Mouse (Mus musculus): ENCODE measurements at regions not wholly inside any gene's neighbourhood (a gene's known extent, or its start where the extent isn't known, plus 50 kb on each side); places are given as distances from the start of the nearest gene placed in this dataset.

- no peak for DNase-seq (ENCODE audit: low spot score)
Measured at GRCm38 (mm10) chr5:41206462-41206861, 501.5 kb downstream of the Rab28 start.

DNA sequence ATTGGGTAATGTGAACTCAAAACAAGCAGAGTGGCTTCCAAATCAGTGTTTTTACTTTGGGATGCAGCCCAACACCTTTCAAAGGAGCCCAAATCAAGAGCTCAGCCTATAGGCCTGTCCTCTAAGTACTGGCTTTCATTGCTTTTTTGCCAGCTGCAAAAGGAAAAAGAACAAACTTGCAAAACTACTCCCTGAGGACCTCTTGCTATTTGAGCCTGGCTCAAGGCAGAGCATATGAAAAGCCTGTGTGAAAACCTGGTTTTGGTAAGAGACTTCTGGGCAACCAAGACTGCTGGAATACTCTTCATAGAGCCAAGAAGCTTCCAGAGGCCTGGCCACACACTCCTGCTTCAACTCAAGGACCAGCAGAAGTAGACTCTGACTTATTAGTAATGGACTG, 503.5 kb downstream of the Rab28 start:
- no peak for DNase-seq (ENCODE audit: low spot score)

DNA sequence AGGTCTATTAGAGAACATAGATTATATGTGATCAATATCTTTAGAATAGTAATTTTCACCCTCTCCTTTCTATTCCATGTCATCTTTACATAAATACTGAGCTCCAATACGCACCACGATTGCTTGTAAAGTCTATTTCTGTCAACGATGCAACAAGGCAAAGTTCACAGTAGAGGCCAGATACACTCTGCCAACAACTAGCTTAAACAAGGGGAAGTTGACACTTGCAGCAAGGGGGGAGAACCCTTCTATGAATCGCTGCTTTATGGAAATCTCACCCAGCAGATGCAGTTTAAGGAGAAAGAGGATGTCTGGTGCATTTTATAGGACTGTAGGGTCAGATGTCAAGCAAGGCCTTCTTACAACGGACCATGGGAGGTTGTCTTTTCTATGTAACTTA, 520.8 kb downstream of the Rab28 start:
- no peak for DNase-seq (ENCODE audit: low spot score)

GRCm38 (mm10) chr5:41177220-41177619, 530.7 kb downstream of the Rab28 start:
- DNase-seq (ENCODE audit: low spot score) = no peak

GRCm38 (mm10) chr5:41165870-41166626, 541.9 kb downstream of the Rab28 start:
- no peak for DNase-seq (ENCODE audit: low spot score)

GRCm38 (mm10) chr5:41125050-41125449, 582.9 kb downstream of the Rab28 start:
- no peak for DNase-seq (ENCODE audit: low spot score)

GRCm38 (mm10) chr5:41117658-41118057, 590.3 kb downstream of the Rab28 start:
- DNase-seq (ENCODE audit: low spot score) = no peak

DNA sequence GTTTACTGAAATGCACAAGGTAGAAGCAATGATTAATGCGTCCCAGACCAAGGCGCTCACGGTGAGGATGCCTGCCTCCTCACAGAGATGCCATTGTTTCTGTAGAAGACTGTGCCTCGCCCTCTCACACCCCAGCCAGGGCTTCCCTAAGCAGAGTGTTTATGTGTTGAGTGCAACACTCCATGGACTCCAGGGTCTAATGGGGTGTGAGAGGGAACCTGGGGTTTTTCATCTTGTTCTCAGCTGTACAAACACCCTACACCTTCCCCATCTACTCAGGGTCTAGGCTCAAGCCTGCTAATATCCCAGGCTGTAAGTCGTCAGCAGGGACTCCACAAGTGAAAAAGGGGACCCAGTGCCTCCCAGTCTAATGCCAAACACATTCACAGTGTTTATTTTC, 620.2 kb downstream of the Rab28 start:
- no peak for DNase-seq (ENCODE audit: low spot score)

- DNase-seq (ENCODE audit: low spot score) = no peak
Measured at GRCm38 (mm10) chr5:41076412-41076811, 631.5 kb downstream of the Rab28 start.

DNA sequence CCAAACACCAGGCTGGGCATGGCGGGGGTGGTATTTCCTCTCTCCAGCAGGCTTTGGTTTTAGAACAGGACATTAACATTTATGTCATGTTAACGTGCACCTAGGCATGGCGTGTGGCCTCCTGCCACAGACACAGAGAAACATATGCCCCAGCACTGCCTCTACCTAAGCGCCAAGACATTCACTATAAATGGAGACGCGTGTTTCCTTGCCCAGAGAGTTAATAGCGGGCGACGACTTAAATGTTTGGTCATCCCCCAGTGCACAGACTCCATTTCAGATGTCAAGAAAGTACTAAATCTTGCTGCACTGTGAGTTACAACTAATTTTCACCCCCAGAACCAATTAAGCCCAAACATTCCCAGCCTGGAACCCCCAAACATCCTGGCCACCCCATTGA, 646.3 kb downstream of the Rab28 start:
- no peak for DNase-seq (ENCODE audit: low spot score)

GRCm38 (mm10) chr5:41061222-41061621, 646.7 kb downstream of the Rab28 start:
- DNase-seq (ENCODE audit: low spot score) = no peak

DNA sequence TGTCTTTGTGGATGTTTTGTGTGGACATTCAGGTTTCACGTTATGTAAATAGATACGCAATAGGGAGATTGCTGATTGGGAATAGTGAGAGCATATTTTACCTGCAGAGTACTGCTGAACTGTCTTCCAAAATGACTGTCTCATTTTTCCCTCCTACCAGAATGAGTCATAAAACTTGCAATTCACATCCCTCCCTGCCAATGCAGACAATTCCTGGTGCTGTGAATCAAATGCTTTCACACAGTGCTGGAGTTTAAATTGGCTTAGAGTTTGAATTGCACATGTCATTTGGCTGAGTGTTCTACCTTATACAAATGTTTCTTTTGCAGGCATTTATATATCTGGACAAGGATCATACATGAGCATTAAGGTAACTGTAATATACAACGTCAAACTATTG, 649.9 kb downstream of the Rab28 start:
- no peak for DNase-seq (ENCODE audit: low spot score)

GRCm38 (mm10) chr5:41051948-41052347, 656.0 kb downstream of the Rab28 start:
- peak; percentile 12 for DNase-seq (ENCODE audit: low spot score)

DNA sequence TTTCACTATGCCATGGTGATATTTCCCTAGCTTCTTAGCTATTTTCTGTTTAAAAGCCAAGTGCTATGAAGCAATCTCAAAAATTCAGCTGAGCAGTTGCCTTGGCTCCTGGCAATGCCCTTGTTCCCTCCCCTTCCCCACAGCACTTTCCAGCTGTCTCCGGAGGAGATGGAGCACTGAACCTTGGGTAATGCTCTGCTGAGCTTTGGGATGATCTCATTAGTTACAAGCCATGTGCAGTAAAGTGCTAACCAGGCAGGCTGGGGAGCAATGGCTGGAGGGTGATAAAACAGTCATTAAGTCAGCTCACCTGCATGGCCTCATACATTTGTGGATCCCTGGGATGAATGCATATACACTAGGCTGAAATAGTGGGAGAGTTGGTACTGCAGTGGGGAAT, 659.4 kb downstream of the Rab28 start:
- DNase-seq (ENCODE audit: low spot score) = no peak

DNA sequence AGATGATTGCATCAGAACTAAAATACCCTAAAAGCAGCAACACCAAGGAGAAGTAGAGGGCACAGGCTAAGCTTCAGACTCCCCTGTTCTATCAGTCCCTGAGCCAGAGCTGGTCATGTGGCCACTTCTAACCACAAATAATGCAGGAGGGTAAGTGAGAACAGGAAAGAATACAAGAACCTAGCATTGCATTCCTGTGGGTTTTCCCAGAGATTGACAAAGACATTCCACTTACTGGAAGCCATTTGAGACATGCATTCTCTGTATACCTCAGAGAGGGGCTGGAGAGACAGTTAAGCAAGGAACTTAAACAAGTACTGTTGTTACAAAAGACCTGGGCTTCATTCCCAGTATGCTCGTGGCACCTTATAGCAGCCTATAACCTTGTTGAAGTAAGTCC, 662.7 kb downstream of the Rab28 start:
- DNase-seq (ENCODE audit: low spot score) = no peak

GRCm38 (mm10) chr5:41044465-41044864, 663.5 kb downstream of the Rab28 start:
- peak; percentile 16 for DNase-seq (ENCODE audit: low spot score)

DNA sequence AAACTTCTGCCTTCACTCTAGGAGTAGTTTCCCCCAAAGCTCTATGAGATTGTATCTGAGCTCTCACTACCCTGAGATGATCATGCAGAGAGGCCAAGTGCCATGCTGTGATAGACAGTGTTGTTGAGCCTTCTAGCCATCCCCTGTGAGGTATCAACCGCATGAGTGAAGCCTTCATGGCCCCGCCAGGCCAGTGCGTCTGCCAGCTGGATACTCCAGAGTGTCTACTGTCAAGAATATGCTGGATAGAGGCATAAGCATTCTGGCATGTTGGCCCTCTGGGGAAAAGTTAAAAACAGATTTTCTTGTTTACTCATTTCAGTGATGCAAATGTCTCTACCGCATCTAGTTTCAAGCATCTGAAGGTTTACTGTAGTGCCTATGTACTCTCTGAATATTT, 669.2 kb downstream of the Rab28 start:
- no peak for DNase-seq (ENCODE audit: low spot score)

DNA sequence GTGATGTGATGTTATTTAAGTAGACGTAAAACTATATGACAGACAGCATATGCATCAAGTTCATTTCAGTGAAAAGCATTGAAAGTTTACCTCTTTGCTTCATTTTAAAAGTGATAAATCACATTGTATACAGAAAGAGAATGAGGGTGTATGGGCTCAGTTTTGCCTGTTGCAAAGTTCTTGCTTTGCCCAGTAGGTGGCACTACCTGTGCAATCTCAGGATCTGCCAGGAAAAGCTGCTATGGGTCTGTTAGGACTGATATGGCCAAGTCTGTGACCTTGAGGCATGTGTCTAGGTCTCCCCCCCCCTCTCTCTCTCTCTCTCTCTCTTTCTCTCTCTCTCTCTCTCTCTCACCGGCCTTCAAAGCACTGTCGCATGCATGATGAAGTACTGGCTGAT, 701.3 kb downstream of the Rab28 start:
- DNase-seq (ENCODE audit: low spot score) = no peak

- no peak for DNase-seq (ENCODE audit: low spot score)
Measured at GRCm38 (mm10) chr5:40986562-40986961, 721.4 kb downstream of the Rab28 start.

DNA sequence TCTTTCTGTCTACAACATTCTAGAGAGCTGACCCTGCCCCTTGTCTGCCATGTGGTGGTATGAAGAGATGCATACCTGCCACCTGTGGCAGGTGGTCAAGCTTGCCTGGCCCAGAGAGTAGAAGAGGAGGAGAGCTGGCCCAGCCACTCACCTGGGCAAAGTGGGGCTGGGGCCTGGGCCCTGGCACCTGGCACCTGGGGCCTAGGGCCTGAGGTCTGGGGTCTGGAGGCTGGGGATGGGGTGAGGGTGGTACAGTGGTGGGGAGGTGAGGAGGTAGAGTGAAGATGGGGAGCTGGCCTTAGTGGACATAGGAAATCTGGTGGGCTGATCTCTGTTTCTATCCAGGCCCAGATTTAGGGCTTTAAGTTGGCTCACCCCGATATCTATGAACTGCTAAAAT, 733.1 kb downstream of the Rab28 start:
- DNase-seq (ENCODE audit: low spot score) = no peak

- peak; percentile 6 for DNase-seq (ENCODE audit: low spot score)
Measured at GRCm38 (mm10) chr5:40952901-40953595, 754.9 kb downstream of the Rab28 start.

DNA sequence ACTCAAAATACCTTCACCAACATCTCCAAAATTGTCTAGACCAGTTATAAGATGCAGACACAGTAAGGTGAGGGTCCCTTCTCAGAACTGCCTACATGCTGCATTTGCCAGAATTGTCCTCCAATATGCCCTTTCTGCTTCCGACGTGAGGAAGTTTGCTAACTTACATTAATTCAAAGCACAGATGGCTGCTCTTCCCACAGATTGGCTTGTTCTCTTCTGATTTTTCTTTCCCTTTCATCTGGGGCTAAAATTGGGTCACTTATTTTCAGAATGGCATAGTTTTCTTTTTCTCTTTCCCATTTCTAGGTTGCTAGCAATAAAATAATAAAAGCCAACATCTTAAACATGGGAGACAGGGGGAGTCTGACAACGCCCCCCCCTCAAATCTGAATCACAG, 778.8 kb downstream of the Rab28 start:
- no peak for DNase-seq (ENCODE audit: low spot score)

GRCm38 (mm10) chr5:40920920-40921319, 787.0 kb downstream of the Rab28 start:
- no peak for DNase-seq (ENCODE audit: low spot score)

Measured in thymus, postnatal 0 days (tissue).